Mouse (Mus musculus) forebrain, embryonic 14.5 days (tissue): ENCODE data around the gene Ctrl. TPM values are rescaled to one million over a fixed set of nuclear protein-coding genes. Genes with fewer than 3 reads are reported as not detected.

Experiments used
- ATAC-seq: fragments of 200-750 bp; cut with Nextera tagmentation; 2 replicates; pipeline ENCODE4 v1.8.0; 2017; ENCODE audit warnings: mild to moderate bottlenecking, moderate library complexity
- DNase-seq: peaks from one replicate; pipeline ENCODE4 v3.0.0-alpha.2; 2015; ENCODE audit warnings: low spot score
- H3K27ac ChIP-seq: fragments of 300-500 bp; sonication (generic); 2 replicates; pipeline ENCODE4 v1.5.1; 2014; ENCODE audit warnings: low read depth, mild to moderate bottlenecking, control low read depth, low read length, moderate library complexity
- H3K27me3 ChIP-seq: fragments of 300-500 bp; sonication (generic); replicated peaks from 2 replicates; pipeline ENCODE4 v1.6.1; 2014; ENCODE audit warnings: low read length, control low read depth, mixed read lengths; ENCODE audit not compliant: control insufficient read depth, insufficient read depth
- H3K36me3 ChIP-seq: fragments of 300-500 bp; sonication (generic); 2 replicates; pipeline ENCODE4 v1.6.1; 2014; ENCODE audit warnings: low read length, control low read depth; ENCODE audit not compliant: control insufficient read depth, insufficient read depth
- H3K4me1 ChIP-seq: fragments of 300-500 bp; sonication (generic); 2 replicates; pipeline ENCODE4 v1.6.1; 2014; ENCODE audit warnings: antibody characterized with exemption, low read length, control low read depth; ENCODE audit not compliant: control insufficient read depth, insufficient read depth
- H3K4me2 ChIP-seq: fragments of 300-500 bp; sonication (generic); 2 replicates; pipeline ENCODE4 v1.6.1; 2014; ENCODE audit warnings: mild to moderate bottlenecking, control low read depth, low read length
- H3K4me3 ChIP-seq: fragments of 300-500 bp; sonication (generic); 2 replicates; pipeline ENCODE4 v1.5.1; 2014; ENCODE audit warnings: low read depth, low read length, control low read depth
- H3K9ac ChIP-seq: fragments of 300-500 bp; sonication (generic); 2 replicates; pipeline ENCODE4 v1.6.1; 2014; ENCODE audit warnings: mild to moderate bottlenecking, low read length, control low read depth, moderate library complexity
- H3K9me3 ChIP-seq: fragments of 300-500 bp; sonication (generic); replicated peaks from 2 replicates; pipeline ENCODE4 v1.6.1; 2016; ENCODE audit warnings: low read length, control low read depth, mixed read lengths; ENCODE audit not compliant: control insufficient read depth
- WGBS: fragments of 180-500 bp; shearing (Covaris S2); extraction: QIAGEN DNeasy Blood & Tissue Kit; methylation state at CpG from one replicate; pipeline ENCODE4 v1.1.7; 2014; 5-methylcytosine and 5-hydroxymethylcytosine counted together
- polyA plus RNA-seq: library from polyadenylated mRNA; unstranded; fragments of >200 nt; fragmentation: Nextera tagmentation; extraction: Ambion mirVana; gene quantifications from 2 replicates; pipeline ENCODE4 v1.2.1, GENCODE M21; 2014

Ctrl gene
- polyA plus RNA-seq, 1 experiment from 2014 or later: 1.9 TPM

DNA sequence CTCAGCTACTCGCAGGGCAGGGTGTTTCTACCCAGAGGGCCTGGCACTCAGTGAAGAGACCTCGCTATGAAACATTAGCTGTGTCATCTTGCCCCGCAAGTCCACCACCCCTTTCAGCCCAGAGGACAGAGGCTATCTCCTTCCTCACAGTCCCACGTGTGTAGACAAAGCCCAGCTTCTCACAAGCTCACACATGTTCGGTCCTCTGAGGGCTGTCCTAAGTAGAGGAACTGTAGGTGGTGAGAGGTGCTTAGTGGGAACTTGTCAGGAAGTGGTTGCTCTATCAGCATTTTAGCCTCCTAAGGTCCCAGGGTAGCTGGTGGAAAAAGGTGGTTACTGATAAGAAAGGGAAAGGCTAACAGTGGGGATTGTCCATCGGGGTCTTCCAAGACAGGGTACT lies 1.4 kb upstream of the Ctrl start:
- WGBS: 86% methylated on average over 6 of the region's 6 CpGs
- no peak for ATAC-seq
- H3K4me2 ChIP-seq: no peak overlapping the region

DNA sequence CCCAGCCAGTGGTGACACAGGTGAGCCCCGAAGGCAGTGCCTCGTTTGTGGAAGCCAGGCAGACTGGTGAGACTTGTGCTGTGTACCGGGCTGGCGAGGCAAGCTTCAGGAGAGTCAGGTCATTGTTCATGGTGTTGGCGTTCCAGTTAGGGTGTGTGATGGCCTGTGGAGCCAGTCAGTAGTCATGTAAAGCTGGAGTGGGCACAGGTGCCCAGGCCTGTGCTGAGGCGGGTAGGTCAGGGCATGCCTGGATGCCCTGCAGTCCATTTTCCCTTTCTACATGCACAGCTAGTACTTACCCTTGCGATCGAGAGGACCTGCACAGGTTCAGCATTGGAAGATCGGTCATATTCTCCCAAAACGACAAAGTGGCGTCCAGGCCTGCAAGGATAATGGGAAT lies 1.1 kb downstream of the Ctrl start:
- Histone ChIP-seq H3K27ac (no peak overlapping the region), H3K36me3 (peaks cover 19% of the 10 kb centered on the region; the same call in 1 of the 2 replicates), H3K4me1 (peaks cover 5% of the 10 kb centered on the region), H3K9me3 (no peaks in the 10 kb centered on the region), H3K4me2 (no peak overlapping the region), H3K27me3 (no peaks in the 10 kb centered on the region), H3K4me3 (no peak overlapping the region), H3K9ac (no peak overlapping the region)
- ATAC-seq (no peak), DNase-seq (no peak)
- WGBS: 92% methylated on average over 11 of the region's 11 CpGs

More for the DNA sequence above, 1.4 kb upstream of the Ctrl start:
- H3K4me3 ChIP-seq: no peak overlapping the region
- DNase-seq: no peak
- peaks cover 5% of the 10 kb centered on the region for H3K4me1 ChIP-seq
- H3K9ac ChIP-seq: no peak overlapping the region
- H3K9me3 ChIP-seq: no peaks in the 10 kb centered on the region
- H3K27ac ChIP-seq: no peak overlapping the region
- H3K27me3 ChIP-seq: no peaks in the 10 kb centered on the region
- peaks cover 11% of the 10 kb centered on the region; the same call in 1 of the 2 replicates for H3K36me3 ChIP-seq

DNA sequence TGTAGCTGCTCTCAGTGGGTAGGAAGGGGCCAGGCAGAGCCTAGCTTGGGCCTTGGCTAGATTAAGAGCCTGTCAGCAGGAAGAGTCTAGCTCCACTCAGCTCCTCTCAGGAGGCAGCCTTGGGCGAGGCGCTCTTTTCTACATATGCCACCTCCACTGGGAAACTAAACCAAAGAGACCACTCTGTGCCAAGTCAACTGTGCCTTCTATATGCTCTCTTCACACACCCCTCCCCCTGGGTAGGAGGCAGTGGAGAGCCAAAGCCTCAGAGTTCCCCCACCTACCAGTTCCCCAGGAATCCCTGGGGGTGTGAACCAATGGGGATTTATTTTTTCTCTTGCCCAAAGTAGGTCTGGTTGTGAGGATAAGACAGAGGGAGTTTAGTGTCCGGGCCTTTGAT lies 2.4 kb downstream of the Ctrl start:
- H3K4me3 ChIP-seq: no peak overlapping the region
- H3K27ac ChIP-seq: no peak overlapping the region
- H3K4me1 ChIP-seq: peaks cover 2% of the 10 kb centered on the region
- H3K4me2 ChIP-seq: no peak overlapping the region
- ATAC-seq (no peak), DNase-seq (no peak)
- H3K36me3 ChIP-seq: peaks cover 19% of the 10 kb centered on the region; the same call in 1 of the 2 replicates
- WGBS: 93% methylated on average over 3 of the region's 3 CpGs
- no peak overlapping the region for H3K9ac ChIP-seq
- no peaks in the 10 kb centered on the region for H3K9me3 ChIP-seq
- H3K27me3 ChIP-seq: no peaks in the 10 kb centered on the region

DNA sequence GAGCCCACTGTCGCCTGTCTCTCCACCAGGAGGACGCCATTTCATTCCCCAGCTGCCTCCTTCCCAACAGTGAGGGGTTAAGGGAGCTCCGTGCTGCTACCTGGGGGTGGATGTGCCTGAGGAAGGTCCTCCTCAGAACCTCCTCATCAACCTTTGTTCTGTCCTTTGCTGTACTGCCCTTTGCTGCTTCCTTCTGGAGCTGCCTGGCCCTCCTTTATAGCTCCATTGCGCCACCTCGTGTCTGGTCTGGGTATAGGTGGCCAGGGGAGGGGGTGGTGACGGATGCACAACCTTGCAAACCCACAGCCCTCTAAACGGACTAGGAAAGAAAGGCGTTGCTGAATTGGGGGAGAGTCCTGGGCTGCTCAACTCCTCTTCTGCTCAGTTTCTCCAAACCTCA lies 3.1 kb downstream of the Ctrl start:
- DNase-seq: peak; percentile 76

DNA sequence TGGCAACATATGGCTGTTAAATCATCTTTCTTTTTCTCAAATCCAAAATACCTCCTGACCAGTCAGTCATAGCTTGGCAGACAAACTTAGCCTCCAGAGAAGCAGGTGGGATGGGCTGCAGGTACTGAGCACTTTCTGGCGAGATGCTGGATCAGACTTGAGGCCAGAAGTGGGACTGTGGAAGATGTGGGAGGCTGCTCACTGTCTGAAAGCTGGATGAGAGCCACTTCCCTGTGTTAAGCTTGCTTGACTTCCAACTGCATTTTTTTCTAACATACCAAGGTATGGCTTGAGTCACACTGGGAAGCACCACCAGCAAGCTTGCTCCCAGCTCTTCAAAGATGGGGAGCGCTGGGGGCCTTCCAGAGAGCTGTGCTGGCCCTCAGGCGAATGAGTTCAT lies 8.5 kb downstream of the Ctrl start:
- WGBS: 48% methylated on average over 3 of the region's 3 CpGs
- Histone ChIP-seq H3K9me3 (no peaks in the 10 kb centered on the region), H3K4me1 (no peaks in the 10 kb centered on the region), H3K36me3 (peaks cover 9% of the 10 kb centered on the region; the same call in 1 of the 2 replicates), H3K27me3 (no peaks in the 10 kb centered on the region), H3K4me2 (no peak overlapping the region), H3K9ac (no peak overlapping the region), H3K4me3 (no peak overlapping the region), H3K27ac (no peak overlapping the region)
- no peak for ATAC-seq
- DNase-seq: no peak

More for the DNA sequence above, 3.1 kb downstream of the Ctrl start:
- WGBS: 15% methylated on average over 8 of the region's 8 CpGs
- Histone ChIP-seq H3K36me3 (peaks cover 19% of the 10 kb centered on the region; the same call in 1 of the 2 replicates), H3K4me1 (no peaks in the 10 kb centered on the region), H3K9me3 (no peaks in the 10 kb centered on the region), H3K4me2 (no peak overlapping the region), H3K4me3 (no peak overlapping the region), H3K27me3 (no peaks in the 10 kb centered on the region), H3K27ac (peak overlapping the region; percentile 48; the same call in 1 of the 2 replicates), H3K9ac (peak overlapping the region; percentile 40)
- peak; percentile 75 for ATAC-seq

DNA sequence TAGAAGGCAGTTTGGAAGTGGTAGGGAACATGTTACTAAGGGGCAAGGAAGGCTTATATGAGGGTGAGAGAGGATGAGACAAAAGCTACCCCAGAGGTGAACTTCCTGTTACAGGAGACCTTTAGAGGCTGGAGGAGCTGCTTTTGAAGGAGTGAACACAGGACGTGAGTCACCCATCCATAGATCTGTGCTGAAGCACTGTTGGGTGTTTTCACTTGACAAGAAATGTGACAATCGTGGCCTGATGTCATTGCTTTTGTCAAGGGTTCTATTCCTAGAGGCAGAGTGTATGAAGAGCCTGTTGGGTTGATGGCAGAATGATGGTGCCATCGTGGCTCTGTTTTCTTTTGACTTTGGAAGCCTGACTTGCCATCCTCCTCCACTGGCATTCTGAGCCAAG lies 14.3 kb downstream of the Ctrl start:
- Histone ChIP-seq H3K4me1 (no peaks in the 10 kb centered on the region), H3K4me3 (no peak overlapping the region), H3K4me2 (no peak overlapping the region), H3K9me3 (no peaks in the 10 kb centered on the region), H3K27ac (no peak overlapping the region), H3K36me3 (peaks cover 5% of the 10 kb centered on the region; the same call in 1 of the 2 replicates), H3K9ac (no peak overlapping the region), H3K27me3 (no peaks in the 10 kb centered on the region)
- ATAC-seq (no peak), DNase-seq (no peak)
- 93% methylated on average over 3 of the region's 3 CpGs for WGBS

DNA sequence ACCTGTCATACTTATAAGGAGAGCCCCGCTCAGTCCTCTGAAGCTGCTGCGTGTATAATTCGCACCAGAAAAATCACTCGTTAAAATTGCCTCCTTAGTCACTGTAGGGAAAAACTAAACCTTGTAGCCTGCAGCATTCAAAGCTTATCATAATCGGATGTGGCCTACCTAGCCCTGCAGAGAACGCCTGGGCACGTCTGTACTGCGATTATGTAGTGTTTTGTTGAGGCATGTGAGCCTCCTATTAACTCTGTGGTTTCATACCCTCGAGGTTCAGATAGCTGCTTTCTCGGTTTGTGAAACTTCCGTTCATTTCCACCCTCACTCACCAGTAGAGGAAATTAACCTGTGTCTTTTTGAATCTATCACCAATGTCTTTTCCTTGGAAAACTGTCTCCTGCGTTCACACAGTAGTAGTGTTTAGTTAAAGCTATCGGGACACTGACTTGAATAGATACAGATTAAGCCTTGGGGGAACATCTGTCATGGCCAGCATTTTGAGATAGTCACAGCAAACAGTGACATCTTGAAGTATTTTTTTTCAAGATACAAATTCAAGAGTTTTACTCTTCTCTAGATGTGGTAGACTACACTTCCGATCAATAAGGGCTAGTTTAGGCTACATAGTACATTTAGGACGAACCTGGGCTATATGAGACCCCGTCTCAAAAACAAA lies 32.6 kb downstream of the Ctrl start:
- no peak for ATAC-seq

DNA sequence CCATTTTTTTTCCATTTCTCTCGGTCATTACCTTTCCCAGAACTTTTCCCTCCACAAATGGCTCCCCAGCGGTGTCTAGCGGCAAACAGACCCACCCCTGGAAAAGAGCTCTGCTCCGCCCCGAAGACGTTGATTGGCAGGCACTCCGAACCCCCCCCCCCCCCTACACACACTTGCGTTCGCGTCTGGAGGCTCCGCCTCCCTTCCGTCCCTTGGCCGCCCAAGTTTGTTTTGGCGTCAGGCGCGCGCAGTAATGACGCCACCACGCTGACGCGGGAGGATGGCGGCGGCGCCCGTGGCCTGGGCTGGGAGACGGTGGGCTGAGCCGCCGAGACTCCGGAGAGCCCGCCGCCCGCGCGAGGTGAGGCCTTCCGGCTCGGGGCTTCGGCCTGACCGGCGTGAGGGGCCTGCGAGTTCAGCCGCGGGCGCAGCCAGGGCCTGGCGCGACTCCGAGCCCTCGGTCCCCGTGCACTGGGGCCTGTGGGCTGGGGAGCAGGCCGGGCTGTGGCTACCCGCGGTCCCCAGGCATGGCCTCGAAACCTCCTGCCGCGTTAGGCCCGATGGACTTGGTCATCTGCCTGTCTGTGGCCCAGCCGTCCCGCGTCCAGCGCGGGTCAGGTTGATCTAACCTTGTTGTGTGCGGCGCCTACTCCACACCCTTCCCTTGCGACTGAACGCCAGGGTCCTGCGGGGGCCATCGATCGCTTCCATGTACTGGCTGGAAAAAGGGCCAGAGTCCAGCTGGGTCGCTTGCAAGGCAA lies 33.3 kb downstream of the Ctrl start, which contains the start of gene Pskh1:
TSS of gene Pskh1 (plus strand) at position 262 of the 761 bp plus-strand sequence.
- Histone ChIP-seq H3K9me3 (no peaks in the 10 kb centered on the region), H3K4me1 (peaks cover 5% of the 10 kb centered on the region; the same call in 1 of the 2 replicates), H3K4me2 (peak within 1 kb of the TSS; percentile 62), H3K4me3 (peak within 1 kb of the TSS; percentile 93), H3K27me3 (no peaks in the 10 kb centered on the region), H3K9ac (peak within 1 kb of the TSS; percentile 98), H3K27ac (peak within 1 kb of the TSS; percentile 82), H3K36me3 (no peaks in the 10 kb centered on the region)
- ATAC-seq (peak; percentile 94), DNase-seq (peak; percentile 96)
- under 1% methylated on average over 49 of the region's 68 CpGs for WGBS

More for the DNA sequence above, 32.6 kb downstream of the Ctrl start:
- peak overlapping the region; percentile 62 for H3K4me2 ChIP-seq
- peak overlapping the region; percentile 93 for H3K4me3 ChIP-seq
- no peaks in the 10 kb centered on the region for H3K36me3 ChIP-seq
- 39% methylated on average over 16 of the region's 16 CpGs for WGBS
- H3K27ac ChIP-seq: peak overlapping the region; percentile 82; the same call in 1 of the 2 replicates
- H3K9ac ChIP-seq: peak overlapping the region; percentile 98
- H3K4me1 ChIP-seq: peaks cover 5% of the 10 kb centered on the region; the same call in 1 of the 2 replicates
- H3K27me3 ChIP-seq: no peaks in the 10 kb centered on the region
- DNase-seq: no peak
- no peaks in the 10 kb centered on the region for H3K9me3 ChIP-seq
